8 mouse cellular contexts compared by ENCODE assay signal in the genomic region with DNA sequence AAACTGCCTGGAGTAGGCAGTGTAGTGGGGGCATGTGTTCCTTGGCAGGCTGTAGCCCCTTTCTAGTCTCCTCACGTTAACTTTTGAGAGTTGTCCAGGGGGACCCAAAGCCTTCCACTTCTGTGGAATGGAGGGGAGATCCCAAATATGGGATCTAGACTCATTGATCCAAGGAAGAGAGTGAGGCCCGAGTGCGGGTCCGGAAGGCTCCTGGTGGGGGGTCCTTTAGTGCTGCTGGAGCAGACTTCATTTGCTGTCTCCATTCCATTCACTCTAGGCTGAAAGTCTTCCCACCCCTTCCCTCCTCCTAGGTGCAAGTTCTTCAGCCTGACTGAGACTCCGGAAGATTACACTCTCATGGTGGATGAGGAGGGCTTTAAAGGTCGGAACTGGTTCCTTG. TPM values are rescaled to one million over a fixed set of nuclear protein-coding genes. Genes with fewer than 3 reads are reported as not detected.
A peak's percentile ranks its signal among the peaks of the same experiment; 100 is the strongest.
DNase-seq lines count a peak whose midpoint lies in the region; ATAC-seq and TF ChIP-seq lines count a peak whose summit lies in the region.

No protein-coding gene starts in this region.

- peaks cover 20% of the 10 kb centered on the region; the same call in 1 of the 2 replicates for H3K36me3 ChIP-seq in lung, postnatal 0 days (ENCODE audit: insufficient read depth, low read length)
- peaks cover 30% of the 10 kb centered on the region for H3K36me3 ChIP-seq in limb, embryonic 12.5 days
- peaks cover 18% of the 10 kb centered on the region for H3K36me3 ChIP-seq in small intestine, adult 2 months (ENCODE audit: control insufficient read depth, insufficient read depth, low read length)

- peak overlapping the region; percentile 98 for H3K4me2 ChIP-seq in lung, postnatal 0 days (replicated peaks; ENCODE audit: low read depth, low read length)
- H3K4me2 ChIP-seq in limb, embryonic 12.5 days = peak overlapping the region; percentile 90

- 15% methylated on average over 6 of the region's 6 CpGs for WGBS in lung, postnatal 0 days
- 3% methylated on average over 6 of the region's 6 CpGs for WGBS in limb, embryonic 12.5 days
- WGBS in small intestine, adult 2 months = 40% methylated on average over 6 of the region's 6 CpGs

- no peak for TF ChIP-seq EP300 in lung, postnatal 0 days (IDR thresholded peaks at IDR 0.05)

- H3K4me1 ChIP-seq in lung, postnatal 0 days (ENCODE audit: insufficient read depth, low read depth, low read length) = peaks cover 16% of the 10 kb centered on the region; the same call in 1 of the 2 replicates
- H3K4me1 ChIP-seq in embryonic fibroblast, embryonic 13.5 days (ENCODE audit: control insufficient read depth, insufficient read depth, low read length) = no peaks in the 10 kb centered on the region
- H3K4me1 ChIP-seq in limb, embryonic 12.5 days (replicated peaks) = peaks cover 17% of the 10 kb centered on the region; the same call in 1 of the 2 replicates
- H3K4me1 ChIP-seq in small intestine, adult 2 months (ENCODE audit: control insufficient read depth, insufficient read depth, insufficient read length, low read length) = peaks cover 10% of the 10 kb centered on the region

- no peak for TF ChIP-seq CTCF in lung, postnatal 0 days (IDR thresholded peaks at IDR 0.05)
- no peak for TF ChIP-seq CTCF in embryonic fibroblast, embryonic 13.5 days (IDR thresholded peaks at IDR 0.05; ENCODE audit: borderline replicate concordance, insufficient read depth, low read length)
- no peak for TF ChIP-seq CTCF in small intestine, adult 2 months (IDR thresholded peaks at IDR 0.05; ENCODE audit: extremely low read depth, insufficient read length, insufficient replicate concordance, low read depth, low read length)

- H3K27me3 ChIP-seq in lung, postnatal 0 days (replicated peaks; ENCODE audit: insufficient read depth, low read length) = no peaks in the 10 kb centered on the region
- H3K27me3 ChIP-seq in limb, embryonic 12.5 days = peaks cover 33% of the 10 kb centered on the region
- no peaks in the 10 kb centered on the region for H3K27me3 ChIP-seq in small intestine, adult 2 months (ENCODE audit: control insufficient read depth, insufficient read depth, low read length)

- no peaks in the 10 kb centered on the region for H3K9me3 ChIP-seq in lung, postnatal 0 days (ENCODE audit: low read length)
- H3K9me3 ChIP-seq in limb, embryonic 12.5 days = peaks cover 5% of the 10 kb centered on the region; the same call in 1 of the 2 replicates

- H3K4me3 ChIP-seq in lung, postnatal 0 days (ENCODE audit: low read depth, low read length) = peak overlapping the region; percentile 53
- peak overlapping the region; percentile 51 for H3K4me3 ChIP-seq in embryonic fibroblast, embryonic 13.5 days (ENCODE audit: insufficient read depth, low read length)
- peak overlapping the region; percentile 50 for H3K4me3 ChIP-seq in limb, embryonic 12.5 days (replicated peaks)
- H3K4me3 ChIP-seq in small intestine, adult 2 months (ENCODE audit: low read depth, low read length) = peak overlapping the region; percentile 70

- DNase-seq in lung, postnatal 0 days (ENCODE audit: low spot score) = no peak
- no peak for DNase-seq in lung, postnatal 14 days
- DNase-seq in cerebellum, adult 11 months = no peak
- no peak for DNase-seq in frontal cortex, postnatal 25 days (ENCODE audit: low spot score in 2 of 2)

- peak overlapping the region; percentile 62 for H3K27ac ChIP-seq in lung, postnatal 0 days (ENCODE audit: low read length)
- peak overlapping the region; percentile 49 for H3K27ac ChIP-seq in embryonic fibroblast, embryonic 13.5 days (ENCODE audit: insufficient read depth, low read length)
- H3K27ac ChIP-seq in limb, embryonic 12.5 days = no peak overlapping the region
- no peak overlapping the region for H3K27ac ChIP-seq in small intestine, adult 2 months (ENCODE audit: insufficient read depth, low read depth, low read length)

- ATAC-seq in lung, postnatal 0 days = no peak
- no peak for ATAC-seq in limb, embryonic 12.5 days (ENCODE audit: insufficient number of reproducible peaks, insufficient read depth, low FRiP score, low TSS enrichment, low read depth)
- ATAC-seq in erythroid progenitor cell, adult 5-6 weeks (replicated peaks; ENCODE audit: low FRiP score, poor library complexity, severe bottlenecking) = no peak

- peak overlapping the region; percentile 34; the same call in 1 of the 2 replicates for H3K9ac ChIP-seq in lung, postnatal 0 days (replicated peaks; ENCODE audit: low read depth)
- peak overlapping the region; percentile 61; the same call in 1 of the 2 replicates for H3K9ac ChIP-seq in limb, embryonic 12.5 days (replicated peaks)

- no peak for TF ChIP-seq POLR2A in embryonic fibroblast, embryonic 13.5 days (IDR thresholded peaks at IDR 0.05; ENCODE audit: low read depth, low read length)
- no peak for TF ChIP-seq POLR2A in small intestine, adult 2 months (IDR thresholded peaks at IDR 0.05; ENCODE audit: low read depth, low read length)

RNA-seq across cellular contexts. Expression of a gene that starts 0.6 kb away (rescaled TPM):
- polyA plus RNA-seq in lung, postnatal 0 days (2015; fragmentation: Nextera tagmentation; extraction: Ambion mirVana) = 16.5 and 17.8 TPM in 2 replicates
- 13.9 and 19.1 TPM in 2 replicates for polyA plus RNA-seq in embryonic fibroblast, embryonic 13.5 days (2011; ENCODE audit: insufficient read length, low read depth, missing spikeins)
- polyA plus RNA-seq in limb, embryonic 12.5 days (2016; fragmentation: Nextera tagmentation; extraction: Ambion mirVana) = 2.3 and 2.7 TPM in 2 replicates
- 2.6 and 2.7 TPM in 2 replicates for polyA plus RNA-seq in small intestine, adult 2 months (2012; rRNA removed)
- total RNA-seq in erythroid progenitor cell, adult 5-6 weeks (2015; ENCODE audit: low replicate concordance) = not detected in 2 replicates
- 2.6 TPM in 1 of 2 replicates, not detected in the other for total RNA-seq in erythroid progenitor cell, adult 5-6 weeks (2017; ENCODE audit: low replicate concordance)

RNA-seq across cellular contexts. Expression of a gene that starts 17.6 kb away (rescaled TPM):
- polyA plus RNA-seq in lung, postnatal 0 days (2015; fragmentation: Nextera tagmentation; extraction: Ambion mirVana) = 0.69 and 1.3 TPM in 2 replicates
- not detected in 2 replicates for polyA plus RNA-seq in embryonic fibroblast, embryonic 13.5 days (2011; ENCODE audit: insufficient read length, low read depth, missing spikeins)
- not detected in 2 replicates for polyA plus RNA-seq in limb, embryonic 12.5 days (2016; fragmentation: Nextera tagmentation; extraction: Ambion mirVana)
- 0.19 and 0.48 TPM in 2 replicates for polyA plus RNA-seq in small intestine, adult 2 months (2012; rRNA removed)
- 2.2 and 4.6 TPM in 2 replicates for total RNA-seq in erythroid progenitor cell, adult 5-6 weeks (2015; ENCODE audit: low replicate concordance)
- 3.7 and 4.3 TPM in 2 replicates for total RNA-seq in erythroid progenitor cell, adult 5-6 weeks (2017; ENCODE audit: low replicate concordance)

RNA-seq across cellular contexts. Expression of a gene that starts 32.0 kb away (rescaled TPM):
- polyA plus RNA-seq in lung, postnatal 0 days (2015; fragmentation: Nextera tagmentation; extraction: Ambion mirVana) = 41.7 and 43.8 TPM in 2 replicates
- polyA plus RNA-seq in embryonic fibroblast, embryonic 13.5 days (2011; ENCODE audit: insufficient read length, low read depth, missing spikeins) = 18.3 and 20.7 TPM in 2 replicates
- polyA plus RNA-seq in limb, embryonic 12.5 days (2016; fragmentation: Nextera tagmentation; extraction: Ambion mirVana) = 36.5 and 36.8 TPM in 2 replicates
- 22.3 and 32.0 TPM in 2 replicates for polyA plus RNA-seq in small intestine, adult 2 months (2012; rRNA removed)
- total RNA-seq in erythroid progenitor cell, adult 5-6 weeks (2015; ENCODE audit: low replicate concordance) = 2.2 and 2.5 TPM in 2 replicates
- 3.0 and 4.2 TPM in 2 replicates for total RNA-seq in erythroid progenitor cell, adult 5-6 weeks (2017; ENCODE audit: low replicate concordance)

RNA-seq across cellular contexts. Expression of a gene that starts 38.7 kb away (rescaled TPM):
- 0.57 and 0.94 TPM in 2 replicates for polyA plus RNA-seq in lung, postnatal 0 days (2015; fragmentation: Nextera tagmentation; extraction: Ambion mirVana)
- 17.0 and 20.3 TPM in 2 replicates for polyA plus RNA-seq in embryonic fibroblast, embryonic 13.5 days (2011; ENCODE audit: insufficient read length, low read depth, missing spikeins)
- polyA plus RNA-seq in limb, embryonic 12.5 days (2016; fragmentation: Nextera tagmentation; extraction: Ambion mirVana) = 0.05 and 0.06 TPM in 2 replicates
- polyA plus RNA-seq in small intestine, adult 2 months (2012; rRNA removed) = 1.5 and 5.6 TPM in 2 replicates
- total RNA-seq in erythroid progenitor cell, adult 5-6 weeks (2015; ENCODE audit: low replicate concordance) = not detected in 2 replicates
- total RNA-seq in erythroid progenitor cell, adult 5-6 weeks (2017; ENCODE audit: low replicate concordance) = 0.39 TPM in 1 of 2 replicates, not detected in the other

RNA-seq across cellular contexts. Expression of a gene that starts 58.5 kb away (rescaled TPM):
- 12.6 and 13.4 TPM in 2 replicates for polyA plus RNA-seq in lung, postnatal 0 days (2015; fragmentation: Nextera tagmentation; extraction: Ambion mirVana)
- 42.5 and 46.8 TPM in 2 replicates for polyA plus RNA-seq in embryonic fibroblast, embryonic 13.5 days (2011; ENCODE audit: insufficient read length, low read depth, missing spikeins)
- 71.4 and 78.8 TPM in 2 replicates for polyA plus RNA-seq in limb, embryonic 12.5 days (2016; fragmentation: Nextera tagmentation; extraction: Ambion mirVana)
- polyA plus RNA-seq in small intestine, adult 2 months (2012; rRNA removed) = 13.9 and 24.7 TPM in 2 replicates
- 42.2 and 60.4 TPM in 2 replicates for total RNA-seq in erythroid progenitor cell, adult 5-6 weeks (2015; ENCODE audit: low replicate concordance)
- 23.9 and 24.6 TPM in 2 replicates for total RNA-seq in erythroid progenitor cell, adult 5-6 weeks (2017; ENCODE audit: low replicate concordance)

Comparison
In these comparisons a context has a peak if more than half of its experiments do, and no peak if none do; other contexts are left out.
1. H3K27ac ChIP-seq: peak in lung, postnatal 0 days (single experiment) and embryonic fibroblast, embryonic 13.5 days (single experiment); none in limb, embryonic 12.5 days (single experiment) and small intestine, adult 2 months (single experiment).
2. Peak in every context shown above with its lines, with median percentiles within 50 percentile points of each other: H3K4me3 ChIP-seq.